Mouse (Mus musculus) heart, postnatal 14 days (tissue): ENCODE measurements around the gene Gipc3. TPM values are rescaled to one million over a fixed set of nuclear protein-coding genes. Genes with fewer than 3 reads are reported as not detected.

Experiments used
- DNase-seq, 2 experiments: peaks; one replicate each; pipeline ENCODE4 v3.0.0; 2021 to 2022
- intact Hi-C: fragments of 180-260 bp; cut with DNase I; formaldehyde crosslinking; loops from one replicate; pipeline ENCODE4 v1.15.1; 2025
- long read RNA-seq, 2 experiments: library from polyadenylated mRNA; stranded (forward); transcript quantifications; one replicate each; pipeline ENCODE4 v2.0.0; 2021
- total RNA-seq, 2 experiments: library from RNA; stranded (reverse); gene quantifications; 2 replicates each; pipeline ENCODE4 v1.2.3; 2021

The Gipc3 gene
- 1 to 10 TPM; 5.2 to 5.5 TPM for total RNA-seq
- long read RNA-seq, experiment 1 = 0 reads
- long read RNA-seq, experiment 2 = 0 reads

DNA sequence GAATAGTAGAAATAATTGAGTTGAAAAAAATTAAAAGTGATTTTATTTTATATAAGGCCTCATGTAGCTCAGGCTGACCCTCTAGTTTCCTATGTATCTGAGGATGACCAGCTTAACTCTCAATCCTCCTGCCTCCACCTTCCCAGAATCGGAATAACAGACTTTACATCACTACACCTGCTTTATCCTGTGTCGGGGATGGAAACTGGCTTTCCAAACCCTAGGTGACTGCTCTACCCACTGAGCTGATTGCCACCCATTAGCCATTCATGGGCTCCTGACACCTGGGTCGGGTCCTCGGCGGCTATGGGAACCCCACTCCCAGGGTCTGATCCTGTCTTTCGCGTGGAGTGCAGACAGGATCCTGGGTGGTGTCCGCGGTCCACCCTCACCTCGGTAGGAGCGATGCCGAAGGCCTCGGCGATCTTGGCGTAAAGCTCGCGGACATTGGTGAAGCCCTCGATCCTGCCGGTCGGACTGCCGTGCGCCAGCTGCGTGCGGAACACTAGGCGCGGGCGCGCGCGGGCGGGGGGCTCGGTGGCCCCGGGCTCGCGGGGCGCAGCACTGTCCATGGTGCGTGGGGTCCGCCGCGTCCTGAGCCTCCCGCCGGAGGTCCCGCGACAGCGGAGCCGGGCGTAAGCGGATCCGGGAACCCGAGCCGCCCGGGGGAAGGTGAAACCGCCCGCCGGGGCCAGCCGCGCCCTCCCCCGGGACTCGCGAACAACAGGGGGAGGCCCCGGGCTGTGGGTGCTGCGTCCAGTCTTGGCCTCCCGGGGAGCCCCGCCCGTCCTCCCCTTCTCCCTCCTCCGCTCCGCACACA lies at the start of gene Gipc3:
Gene Gipc3, minus strand, starts transcription at position 581 of the 820 bp plus-strand sequence.
- intact Hi-C loops = loop anchor here (2.0 to 5.0 kb wide), 2 partner anchors 54 to 101 kb away; no protein-coding TSS in a partner anchor
- peak; percentile 46 to 53 for DNase-seq

GRCm38 (mm10) chr10:81392781-81393185 lies 49.7 kb upstream of the Gipc3 start, which contains the start of gene Smim24:
Gene Smim24 (plus strand): TSS chr10:81393051.
- intact Hi-C loops = no loop called here
- DNase-seq = no peak

DNA sequence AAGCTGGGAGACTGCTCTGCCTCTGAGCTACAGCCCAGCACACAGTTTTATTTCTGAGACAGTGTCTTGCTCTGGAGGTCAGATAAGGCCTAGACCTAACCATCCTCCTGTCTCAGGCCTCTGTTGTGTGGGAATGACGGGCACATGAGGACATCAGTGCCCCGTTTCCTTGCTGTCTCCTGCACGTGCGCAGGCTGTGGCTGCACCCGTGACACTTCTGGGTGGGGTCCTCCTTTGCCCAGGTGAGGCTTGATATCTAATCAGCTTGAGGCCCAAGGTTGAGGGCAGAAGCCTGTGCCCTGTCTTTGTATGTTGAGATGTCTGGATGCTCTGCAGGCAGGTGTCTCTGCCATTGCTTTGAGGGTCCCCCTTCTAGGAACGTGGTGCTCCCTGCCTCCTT lies 49.2 kb upstream of the Gipc3 start:
- intact Hi-C loops = no loop called here
- DNase-seq = no peak

DNA sequence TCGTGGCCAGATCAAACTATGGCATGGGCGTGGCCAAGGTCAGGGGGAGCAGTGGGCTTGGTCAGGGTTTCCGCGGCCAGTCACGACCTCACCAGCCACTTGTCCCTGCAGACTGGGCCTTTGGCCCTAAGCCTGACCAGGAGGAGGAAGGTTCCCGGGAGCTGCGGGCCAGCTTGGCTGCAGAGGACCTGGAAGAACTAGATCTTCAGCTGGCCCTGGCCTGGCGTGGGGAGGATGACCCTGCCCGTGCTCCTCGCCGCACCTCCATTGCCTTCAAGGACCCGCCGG lies 47.6 kb upstream of the Gipc3 start:
- no peak for DNase-seq
- intact Hi-C loops = no loop called here

- DNase-seq = peak; percentile 85 to 86
- intact Hi-C loops = loop anchor here (1.0 to 10.0 kb wide), 2 partner anchors 60 to 155 kb away; partner anchors contain the start of gene Gna11
These were observed 47.0 kb upstream of the Gipc3 start for GRCm38 (mm10) chr10:81389801-81390677.

DNA sequence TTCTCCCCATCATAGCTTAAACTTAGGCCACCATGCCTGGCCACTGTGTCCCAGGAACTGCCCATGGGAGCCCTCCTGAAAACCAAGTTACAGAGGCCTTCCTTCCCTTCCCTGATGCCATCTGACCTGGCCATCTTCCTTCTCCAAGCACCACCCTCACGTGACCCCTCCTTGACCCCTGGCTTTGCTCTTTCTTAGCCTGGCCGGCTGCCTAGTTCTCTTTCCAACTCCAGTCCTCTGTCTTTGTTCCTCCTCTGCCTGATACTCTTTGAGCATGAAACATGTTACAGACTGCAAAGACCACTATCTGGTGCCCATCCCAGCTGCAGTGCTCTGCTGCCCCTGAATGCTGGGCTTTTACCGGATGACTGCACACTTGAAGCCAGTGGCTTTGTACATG lies 46.3 kb upstream of the Gipc3 start:
- intact Hi-C loops = loop anchor here (1.0 to 10.0 kb wide), 2 partner anchors 61 to 155 kb away; partner anchors contain the start of gene Gna11
- DNase-seq = peak in 1 of 2 experiments; percentile 36

GRCm38 (mm10) chr10:81388505-81389055 lies 45.5 kb upstream of the Gipc3 start, which contains the start of gene Gm48552:
Gene Gm48552 (plus strand): TSS chr10:81389005.
- DNase-seq = no peak
- intact Hi-C loops = loop anchor here (1.0 to 10.0 kb wide), 2 partner anchors 62 to 156 kb away; partner anchors contain the start of gene Gna11

GRCm38 (mm10) chr10:81387716-81388115 lies 44.6 kb upstream of the Gipc3 start:
- intact Hi-C loops = loop anchor here (10.0 kb wide), 1 partner anchor 157 kb away; the partner anchor contains the start of gene Gna11
- DNase-seq = no peak

- DNase-seq = no peak
- intact Hi-C loops = loop anchor here (10.0 kb wide), 1 partner anchor 159 kb away; the partner anchor contains the start of gene Gna11
These were observed 42.7 kb upstream of the Gipc3 start for GRCm38 (mm10) chr10:81385603-81386306.

DNA sequence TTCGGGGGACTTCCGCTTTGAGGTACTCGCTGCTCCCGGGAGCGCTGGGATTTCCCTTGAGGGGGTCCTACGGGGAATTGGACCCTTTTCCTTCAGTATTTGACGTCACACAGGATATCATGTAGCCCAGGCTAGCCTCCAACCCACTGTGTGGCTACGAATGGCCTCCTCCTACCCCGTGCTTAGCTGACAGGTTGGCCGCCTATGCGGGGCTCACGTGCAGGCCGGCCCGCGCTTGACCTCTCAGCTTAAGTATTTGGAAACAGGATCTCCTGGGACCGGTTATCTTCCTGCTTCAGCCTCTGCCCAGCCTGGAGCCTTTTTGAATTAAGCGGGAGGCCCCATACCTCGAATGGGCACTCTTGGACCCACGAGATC lies 41.5 kb upstream of the Gipc3 start:
- no peak for DNase-seq
- intact Hi-C loops = loop anchor here (10.0 kb wide), 1 partner anchor 160 kb away; the partner anchor contains the start of gene Gna11

GRCm38 (mm10) chr10:81383802-81384604 lies 40.9 kb upstream of the Gipc3 start, which contains the start of the genes Dohh and Gm48551:
Gene Dohh (plus strand): TSS chr10:81384428.
Gene Gm48551 (plus strand): TSS chr10:81384466.
- DNase-seq = peak; percentile 99 to 100
- intact Hi-C loops = loop anchor here (10.0 kb wide), 1 partner anchor 161 kb away; the partner anchor contains the start of gene Gna11

DNA sequence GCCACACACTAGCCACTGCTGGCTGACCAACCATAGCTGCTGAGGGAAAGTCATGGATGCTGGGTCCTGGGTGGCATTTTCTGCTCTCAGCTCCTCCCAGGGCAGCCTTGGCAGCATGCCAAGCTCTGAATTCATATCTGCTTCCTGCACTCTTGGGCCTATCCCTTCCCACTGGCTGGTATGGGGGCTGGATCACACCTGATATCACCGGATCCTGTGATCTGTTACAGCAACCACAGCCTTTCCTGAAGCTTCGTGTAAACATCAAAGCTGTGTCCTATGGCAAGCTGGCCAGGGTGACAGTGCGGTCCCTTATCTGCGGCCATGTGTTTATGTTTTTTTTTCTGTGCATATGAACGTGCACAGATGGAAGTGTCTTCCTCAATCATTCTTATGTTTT lies 39.0 kb upstream of the Gipc3 start:
- intact Hi-C loops = loop anchor here (10.0 kb wide), 1 partner anchor 163 kb away; the partner anchor contains the start of gene Gna11

DNA sequence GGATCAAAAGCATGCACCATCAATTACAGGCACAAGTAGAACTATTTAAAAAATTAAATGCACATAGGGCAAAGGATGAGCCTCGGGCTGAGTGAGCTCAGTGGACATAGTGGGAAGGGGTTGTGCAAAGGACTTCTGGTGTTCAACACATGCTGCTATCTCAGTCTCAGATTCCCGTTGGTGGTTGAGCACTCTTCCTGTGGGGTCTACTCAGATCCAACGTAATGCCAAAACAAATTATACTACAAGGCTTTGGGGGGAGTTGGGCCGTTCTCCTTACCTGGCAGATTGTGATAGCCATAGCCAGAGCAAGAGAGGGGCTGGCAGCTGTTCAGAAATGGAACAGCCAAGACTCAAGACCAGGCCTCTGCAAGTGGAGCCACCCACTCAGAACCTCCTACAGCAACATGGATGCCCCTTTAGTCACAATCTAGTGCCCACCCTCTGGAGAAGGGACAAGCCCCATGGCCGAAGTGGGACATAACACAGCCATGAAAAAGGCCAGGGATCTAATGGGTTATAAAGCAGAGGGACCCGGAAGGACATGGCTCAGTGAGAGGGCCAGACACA lies 36.8 kb upstream of the Gipc3 start:
- no peak for DNase-seq
- intact Hi-C loops = loop anchor here (10.0 kb wide), 1 partner anchor 165 kb away; the partner anchor contains the start of gene Gna11

More for the DNA sequence above, 39.0 kb upstream of the Gipc3 start:
- no peak for DNase-seq

- intact Hi-C loops = no loop called here
- no peak for DNase-seq
These were observed 36.1 kb upstream of the Gipc3 start for GRCm38 (mm10) chr10:81379183-81379553.

GRCm38 (mm10) chr10:81378553-81379182 lies 35.6 kb upstream of the Gipc3 start:
- intact Hi-C loops = no loop called here
- DNase-seq = peak; percentile 100

- intact Hi-C loops = loop anchor here (2.0 kb wide), 1 partner anchor 19 kb away; no protein-coding TSS in a partner anchor
- DNase-seq = no peak
These were observed 34.9 kb upstream of the Gipc3 start, which contains the start of gene Fzr1 for GRCm38 (mm10) chr10:81377793-81378552. Gene Fzr1 (minus strand): TSS chr10:81378516.

GRCm38 (mm10) chr10:81377362-81377664 lies 34.2 kb upstream of the Gipc3 start:
- intact Hi-C loops = loop anchor here (2.0 kb wide), 1 partner anchor 19 kb away; no protein-coding TSS in a partner anchor

More at GRCm38 (mm10) chr10:81377362-81377664, 34.2 kb upstream of the Gipc3 start:
- DNase-seq = no peak
